Mouse (Mus musculus) MEL (cell line): ENCODE results near the gene Fhl2.

Experiments
- CHD2 ChIP-seq: IDR thresholded peaks from 2 replicates; pipeline ENCODE4 v1.6.1; 2011; ENCODE audit warnings: low read length, improper control_type of control experiment
- CTCF ChIP-seq, 3 experiments: IDR thresholded peaks in 2 of 3; conservative IDR thresholded peaks in 1 of 3; 2 replicates each; pipeline ENCODE4 v1.5.1; 2011 to 2012; ENCODE audit warnings: low read length in 3 of 3, low read depth in 2 of 3, mild to moderate bottlenecking in 2 of 3, improper control_type of control experiment in 1 of 3, inconsistent platforms in 1 of 3, mixed read lengths in 1 of 3, moderate library complexity in 1 of 3; ENCODE audit not compliant: control insufficient read depth in 1 of 3, insufficient read depth in 1 of 3, poor library complexity in 1 of 3, severe bottlenecking in 1 of 3
- EP300 ChIP-seq, 2 experiments: IDR thresholded peaks; 2 replicates each; pipeline ENCODE4 v1.6.1; 2011; ENCODE audit warnings: improper control_type of control experiment in 2 of 2, low read length in 2 of 2, low read depth in 1 of 2, mild to moderate bottlenecking in 1 of 2
- GATA1 ChIP-seq: IDR thresholded peaks from 2 replicates; pipeline ENCODE4 v1.6.1; 2011; ENCODE audit warnings: low read depth, low read length, improper control_type of control experiment
- HCFC1 ChIP-seq: IDR thresholded peaks from 2 replicates; pipeline ENCODE4 v1.6.1; 2012; ENCODE audit warnings: low read depth, mild to moderate bottlenecking, inconsistent platforms, low read length, improper control_type of control experiment, moderate library complexity
- NELFE ChIP-seq: IDR thresholded peaks from 2 replicates; pipeline ENCODE4 v1.6.1; 2011; ENCODE audit warnings: low read depth, low read length, improper control_type of control experiment
- POLR2A ChIP-seq, 2 experiments: IDR thresholded peaks; 2 replicates each; pipeline ENCODE4 v1.6.1; 2011 to 2012; ENCODE audit warnings: low read length in 2 of 2, mild to moderate bottlenecking in 2 of 2, control low read depth in 1 of 2, improper control_type of control experiment in 1 of 2, low read depth in 1 of 2, moderate library complexity in 1 of 2; ENCODE audit not compliant: control insufficient read depth in 1 of 2, insufficient read depth in 1 of 2, poor library complexity in 1 of 2
- SMC3 ChIP-seq: IDR thresholded peaks from 2 replicates; pipeline ENCODE4 v1.6.1; 2011; ENCODE audit warnings: low read depth, low read length, improper control_type of control experiment

DNA sequence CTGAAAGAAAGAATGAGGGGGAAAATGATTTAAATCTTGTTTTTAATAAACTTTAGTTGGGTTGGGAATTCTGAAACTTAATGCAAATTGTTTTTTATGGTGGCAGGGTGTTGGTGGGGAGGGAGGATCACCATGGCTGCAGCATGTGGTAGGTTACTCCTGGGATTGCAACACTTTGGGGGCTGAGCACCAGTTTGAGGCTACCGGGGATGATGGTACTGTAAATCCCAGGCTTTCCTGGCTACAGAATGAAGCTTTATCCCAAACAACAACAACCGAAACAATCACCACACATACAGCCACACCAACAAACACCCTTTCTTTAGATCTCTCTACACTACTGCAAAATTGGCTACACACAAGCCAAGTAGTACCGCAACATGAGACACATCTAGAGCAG lies 34.4 kb downstream of the Fhl2 start:
- TF ChIP-seq CTCF (IDR thresholded peaks at IDR 0.05 in 2 of 3, conservative IDR thresholded peaks at IDR 0.05 in 1 of 3; ENCODE audit: control insufficient read depth in 1 of 3, insufficient read depth in 1 of 3, low read depth in 2 of 3, low read length in 3 of 3, poor library complexity in 1 of 3, severe bottlenecking in 1 of 3) = no peak
- TF ChIP-seq EP300 (IDR thresholded peaks at IDR 0.05; ENCODE audit: low read depth in 1 of 2, low read length in 2 of 2) = no peak
- no peak for TF ChIP-seq POLR2A (IDR thresholded peaks at IDR 0.05; ENCODE audit: control insufficient read depth in 1 of 2, insufficient read depth in 1 of 2, low read depth in 1 of 2, low read length in 2 of 2, poor library complexity in 1 of 2)
- no peak for TF ChIP-seq HCFC1
- no peak for TF ChIP-seq SMC3
- no peak for TF ChIP-seq GATA1
- no peak for TF ChIP-seq NELFE
- TF ChIP-seq CHD2 = no peak
